Mouse (Mus musculus) lung, embryonic 16.5 days (tissue): ENCODE measurements at regions not wholly inside any gene's neighbourhood (a gene's known extent, or its start where the extent isn't known, plus 50 kb on each side); places are given as distances from the start of the nearest gene placed in this dataset.

Experiments
- ATAC-seq: fragments of 200-750 bp; cut with Nextera tagmentation; 2 replicates; pipeline ENCODE4 v1.8.0; 2017; ENCODE audit warnings: low read depth, mild to moderate bottlenecking, moderate library complexity
- H3K27ac ChIP-seq: fragments of 300-500 bp; sonication (generic); 2 replicates; pipeline ENCODE4 v1.5.1; 2014; ENCODE audit warnings: mild to moderate bottlenecking, control low read depth, low read length
- H3K27me3 ChIP-seq: fragments of 300-500 bp; sonication (generic); 2 replicates; pipeline ENCODE4 v1.6.1; 2014; ENCODE audit warnings: low read depth, low read length, mixed read lengths; ENCODE audit not compliant: control insufficient read depth, insufficient read depth
- H3K36me3 ChIP-seq: fragments of 300-500 bp; sonication (generic); 2 replicates; pipeline ENCODE4 v1.6.1; 2014; ENCODE audit warnings: low read length; ENCODE audit not compliant: control insufficient read depth, insufficient read depth
- H3K4me1 ChIP-seq: fragments of 300-500 bp; sonication (generic); replicated peaks from 2 replicates; pipeline ENCODE4 v1.6.1; 2014; ENCODE audit warnings: low read length, mixed read lengths; ENCODE audit not compliant: control insufficient read depth, insufficient read depth
- H3K4me2 ChIP-seq: fragments of 300-500 bp; sonication (generic); 2 replicates; pipeline ENCODE4 v1.6.1; 2014; ENCODE audit warnings: low read depth, low read length, control low read depth
- H3K4me3 ChIP-seq: fragments of 300-500 bp; sonication (generic); 2 replicates; pipeline ENCODE4 v1.5.1; 2014; ENCODE audit warnings: mild to moderate bottlenecking, low read length, control low read depth
- H3K9ac ChIP-seq: fragments of 300-500 bp; sonication (generic); 2 replicates; pipeline ENCODE4 v1.6.1; 2014; ENCODE audit warnings: low read length, control low read depth
- H3K9me3 ChIP-seq: fragments of 300-500 bp; sonication (generic); 2 replicates; pipeline ENCODE4 v1.6.1; 2016; ENCODE audit warnings: low read length; ENCODE audit not compliant: control insufficient read depth
- WGBS: fragments of 180-500 bp; shearing (Covaris S2); extraction: QIAGEN DNeasy Blood & Tissue Kit; methylation state at CpG from one replicate; pipeline ENCODE4 v1.1.7; 2014; 5-methylcytosine and 5-hydroxymethylcytosine counted together

DNA sequence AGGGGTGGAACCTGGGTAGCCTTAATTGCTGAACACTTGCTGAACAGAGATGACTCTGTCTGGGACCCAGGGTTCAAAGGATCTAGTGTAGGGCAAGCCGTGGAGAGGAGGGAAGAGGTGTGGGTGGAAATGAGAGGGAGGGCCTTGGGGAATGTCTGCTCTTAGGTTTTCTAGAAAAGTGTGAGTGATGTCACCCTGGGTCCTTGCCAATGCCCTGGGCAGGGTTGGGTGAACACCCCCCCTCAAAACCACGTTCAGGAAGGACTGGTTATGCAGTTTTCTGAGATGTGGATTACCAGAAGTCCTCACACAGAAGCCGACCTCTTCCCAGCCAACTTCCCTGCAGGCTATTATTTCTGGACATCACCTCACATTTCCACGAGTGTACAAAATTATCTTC is 252.4 kb upstream of the Habp2 start:
- Histone ChIP-seq H3K4me1 (peaks cover 5% of the 10 kb centered on the region; the same call in 1 of the 2 replicates), H3K36me3 (no peaks in the 10 kb centered on the region), H3K4me3 (no peak overlapping the region), H3K27ac (no peak overlapping the region), H3K9ac (no peak overlapping the region), H3K27me3 (no peaks in the 10 kb centered on the region), H3K4me2 (no peak overlapping the region), H3K9me3 (no peaks in the 10 kb centered on the region)
- no peak for ATAC-seq
- WGBS, result 47% methylated on average over 4 of the region's 4 CpGs

DNA sequence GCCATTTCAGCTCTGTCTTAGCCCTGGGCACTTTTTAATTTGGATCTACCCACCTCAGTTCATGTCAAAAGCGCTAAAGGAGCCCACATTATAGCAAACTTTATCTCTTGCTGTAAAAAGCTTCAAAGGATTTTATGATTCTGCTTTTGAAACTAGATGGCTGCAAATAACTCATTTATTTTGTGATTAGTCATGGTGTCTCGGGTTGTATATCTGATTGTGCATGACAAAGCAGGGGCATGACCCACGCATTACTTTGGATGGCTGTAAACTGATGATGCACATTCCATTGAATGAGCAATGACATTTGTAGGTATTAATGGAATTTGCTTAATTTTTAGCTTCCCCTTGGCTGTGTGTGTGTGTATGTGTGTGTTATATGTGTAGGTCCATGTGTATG is 249.4 kb upstream of the Habp2 start:
- Histone ChIP-seq H3K9me3 (no peaks in the 10 kb centered on the region), H3K27me3 (no peaks in the 10 kb centered on the region), H3K9ac (no peak overlapping the region), H3K36me3 (no peaks in the 10 kb centered on the region), H3K27ac (no peak overlapping the region), H3K4me1 (no peaks in the 10 kb centered on the region), H3K4me3 (no peak overlapping the region), H3K4me2 (no peak overlapping the region)
- 81% methylated on average over 3 of the region's 3 CpGs for WGBS
- no peak for ATAC-seq

DNA sequence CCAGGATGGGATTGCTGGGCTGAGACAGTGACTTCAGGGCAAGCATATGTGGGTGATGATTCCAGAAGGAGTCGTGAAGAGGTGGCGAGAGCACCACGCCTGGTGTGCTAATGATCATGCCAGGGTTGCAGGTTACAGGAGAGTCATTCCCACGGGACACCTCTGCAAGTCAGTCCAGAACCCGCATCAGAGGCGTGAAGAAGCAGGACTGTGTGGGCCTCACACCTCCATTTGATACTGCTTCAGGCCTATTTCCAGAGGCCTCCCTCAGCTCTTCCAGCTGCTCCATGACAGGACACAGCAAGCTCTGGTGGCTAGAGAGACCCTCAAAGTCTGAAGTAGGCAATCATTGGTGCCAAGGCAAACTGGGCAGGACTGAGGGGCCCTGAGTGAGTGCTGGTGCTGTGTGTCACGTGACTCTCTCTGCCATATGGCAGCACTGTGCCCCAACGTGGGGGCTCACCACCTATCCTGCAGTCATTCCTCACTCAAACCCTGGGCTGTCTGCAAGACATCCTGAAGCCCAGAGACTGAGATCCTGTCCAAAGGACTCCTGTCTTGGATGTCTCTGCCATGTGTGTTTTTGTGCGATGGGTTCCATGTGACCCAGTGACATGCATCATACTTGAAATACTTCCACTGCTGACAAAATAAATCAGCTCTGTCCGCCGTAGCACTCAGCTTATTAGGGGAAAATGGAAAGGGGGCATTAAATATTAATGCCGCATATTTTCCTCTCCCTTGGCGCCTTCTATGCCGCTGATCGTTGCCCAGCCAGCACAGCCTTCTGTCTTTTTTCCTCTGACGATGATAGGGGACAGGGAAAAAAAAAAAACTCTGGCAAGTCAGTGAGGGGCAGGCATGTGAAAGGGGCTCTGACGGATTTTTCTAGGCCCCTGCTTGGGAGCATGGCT is 247.6 kb upstream of the Habp2 start:
- Histone ChIP-seq H3K27ac (no peak overlapping the region), H3K27me3 (no peaks in the 10 kb centered on the region), H3K4me1 (no peaks in the 10 kb centered on the region), H3K9ac (no peak overlapping the region), H3K4me2 (no peak overlapping the region), H3K36me3 (no peaks in the 10 kb centered on the region), H3K4me3 (no peak overlapping the region), H3K9me3 (no peaks in the 10 kb centered on the region)
- 69% methylated on average over 17 of the region's 17 CpGs for WGBS
- no peak for ATAC-seq

DNA sequence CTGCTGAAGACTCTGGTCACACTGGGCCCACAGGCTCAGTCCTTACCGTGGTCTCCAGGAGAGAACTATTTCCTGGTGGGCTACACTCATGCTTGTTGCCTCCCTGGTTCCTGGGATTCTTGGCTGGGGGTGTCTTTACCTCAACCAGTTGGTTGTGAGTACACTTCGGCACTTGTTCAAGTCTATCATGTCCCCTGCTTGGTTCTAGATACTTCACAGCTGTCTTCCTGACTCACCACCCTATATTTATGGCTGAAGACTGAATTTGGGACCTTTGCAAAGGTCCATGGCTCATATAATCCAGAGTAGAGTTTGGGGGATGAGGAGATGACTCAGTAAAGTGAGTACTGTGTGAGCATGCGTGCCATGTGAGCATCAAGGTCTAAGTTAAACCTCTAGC is 245.0 kb upstream of the Habp2 start:
- WGBS, result 83% methylated on average over 3 of the region's 3 CpGs
- Histone ChIP-seq H3K4me3 (no peak overlapping the region), H3K27ac (no peak overlapping the region), H3K9me3 (no peaks in the 10 kb centered on the region), H3K9ac (no peak overlapping the region), H3K4me2 (no peak overlapping the region), H3K27me3 (no peaks in the 10 kb centered on the region), H3K4me1 (no peaks in the 10 kb centered on the region), H3K36me3 (no peaks in the 10 kb centered on the region)
- ATAC-seq, result no peak

DNA sequence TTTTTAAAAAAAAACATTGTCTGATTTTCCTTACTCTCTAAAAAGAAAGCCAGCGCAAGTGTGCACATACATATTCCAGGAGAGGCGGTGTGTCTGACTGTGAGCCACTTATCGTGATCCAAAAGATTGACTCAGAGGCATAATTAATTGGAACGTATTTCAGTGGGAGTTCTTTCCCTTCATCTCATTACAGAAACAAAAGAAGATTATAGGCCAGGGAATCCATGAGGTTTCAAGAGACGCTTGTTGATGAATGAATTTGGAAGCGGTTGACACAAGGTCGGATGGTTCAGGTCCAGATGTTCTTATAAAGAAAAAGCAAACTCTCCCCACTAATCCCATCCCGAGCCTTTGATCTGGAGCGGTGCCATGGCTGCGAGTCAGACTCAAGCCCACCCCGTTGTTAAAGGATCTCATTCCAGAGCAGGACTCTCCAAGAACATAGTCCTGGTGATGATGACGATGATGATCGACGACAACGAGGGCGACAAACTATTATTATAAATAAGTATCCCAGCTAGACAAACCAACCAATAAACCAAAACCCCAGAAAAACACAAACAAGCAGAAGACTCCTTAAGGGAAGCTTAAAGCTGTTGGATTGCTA is 240.1 kb upstream of the Habp2 start:
- WGBS, result 74% methylated on average over 16 of the region's 16 CpGs
- Histone ChIP-seq H3K9ac (no peak overlapping the region), H3K4me1 (no peaks in the 10 kb centered on the region), H3K9me3 (no peaks in the 10 kb centered on the region), H3K27ac (no peak overlapping the region), H3K4me2 (no peak overlapping the region), H3K4me3 (no peak overlapping the region), H3K27me3 (no peaks in the 10 kb centered on the region), H3K36me3 (no peaks in the 10 kb centered on the region)
- ATAC-seq, result no peak

DNA sequence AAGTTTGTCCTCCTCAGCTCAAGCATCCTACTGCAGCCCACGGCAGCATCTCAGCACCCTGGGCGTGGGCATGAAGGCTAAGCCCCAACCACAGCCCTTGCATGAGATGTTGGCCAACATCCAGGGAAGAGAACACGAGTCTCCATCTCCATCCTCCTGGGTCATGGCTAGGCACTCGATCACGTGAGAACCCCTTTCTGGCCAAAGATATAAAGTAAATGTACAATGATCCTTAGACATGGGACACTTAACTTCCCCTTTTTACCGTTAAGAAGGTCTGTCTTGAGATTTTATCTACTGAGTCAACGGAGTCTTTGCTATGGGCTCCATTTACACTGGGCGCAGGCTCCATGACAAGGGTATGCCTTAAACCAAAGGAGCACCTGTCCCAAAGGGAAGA is 232.8 kb upstream of the Habp2 start:
- Histone ChIP-seq H3K9me3 (no peaks in the 10 kb centered on the region), H3K4me1 (no peaks in the 10 kb centered on the region), H3K36me3 (no peaks in the 10 kb centered on the region), H3K27me3 (no peaks in the 10 kb centered on the region), H3K27ac (no peak overlapping the region), H3K4me2 (no peak overlapping the region), H3K4me3 (no peak overlapping the region), H3K9ac (no peak overlapping the region)
- WGBS, result 81% methylated on average over 8 of the region's 8 CpGs
- no peak for ATAC-seq

DNA sequence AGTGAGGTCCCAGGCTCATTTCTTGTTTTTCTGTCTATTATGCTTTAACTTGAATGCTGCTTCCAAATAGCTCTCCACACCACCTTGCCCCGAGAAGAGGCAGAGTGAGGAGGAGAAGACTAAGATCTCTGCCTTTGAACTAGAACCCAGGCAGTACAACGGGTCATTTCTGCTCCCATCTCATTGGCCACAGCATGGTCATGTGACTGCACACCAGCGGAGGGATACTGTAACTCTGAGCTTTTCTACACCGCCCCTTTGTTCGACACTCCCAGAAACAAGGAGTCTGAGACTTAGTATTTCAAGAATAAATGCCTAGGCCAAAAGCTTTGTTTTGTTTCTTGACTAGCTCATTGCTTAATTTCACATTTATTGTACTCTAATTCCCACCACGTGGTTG is 230.5 kb upstream of the Habp2 start:
- Histone ChIP-seq H3K36me3 (no peaks in the 10 kb centered on the region), H3K27ac (no peak overlapping the region), H3K27me3 (no peaks in the 10 kb centered on the region), H3K4me3 (no peak overlapping the region), H3K4me1 (no peaks in the 10 kb centered on the region), H3K9ac (no peak overlapping the region), H3K9me3 (no peaks in the 10 kb centered on the region), H3K4me2 (no peak overlapping the region)
- ATAC-seq, result no peak
- WGBS, result 77% methylated on average over 6 of the region's 6 CpGs

DNA sequence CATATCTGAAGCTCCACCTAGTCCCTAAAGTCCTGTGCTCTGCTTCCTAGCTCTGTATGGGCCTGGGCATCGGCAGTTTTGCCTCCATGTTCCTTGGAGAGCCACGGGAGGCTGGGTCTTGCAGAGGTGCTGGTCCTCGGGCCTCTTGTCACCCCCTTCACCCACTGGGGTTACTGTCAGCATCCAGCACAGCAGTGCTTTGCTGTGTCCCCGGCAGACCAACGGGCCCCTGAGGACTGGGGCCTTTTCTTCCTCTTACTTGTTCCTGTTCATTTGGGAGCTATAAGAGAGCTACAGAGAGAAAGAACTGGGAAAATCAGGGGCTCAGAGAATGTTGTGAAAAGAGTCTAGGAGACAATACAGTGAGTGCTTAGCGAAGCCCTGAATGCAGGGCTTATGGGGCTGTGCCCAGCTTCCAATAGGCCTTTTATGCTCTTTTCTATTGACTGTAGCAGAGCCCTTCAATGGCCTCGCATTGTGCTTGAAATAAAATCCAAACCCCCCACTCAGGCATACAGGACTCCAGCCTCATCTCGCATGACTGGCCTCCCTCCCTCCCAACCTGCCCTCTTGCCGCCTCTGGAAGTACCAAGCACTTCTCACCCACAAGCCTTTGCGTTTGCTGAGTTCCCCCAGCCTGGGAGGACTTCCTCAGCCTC is 224.9 kb upstream of the Habp2 start:
- 74% methylated on average over 10 of the region's 10 CpGs for WGBS
- no peak overlapping the region for H3K9ac ChIP-seq

DNA sequence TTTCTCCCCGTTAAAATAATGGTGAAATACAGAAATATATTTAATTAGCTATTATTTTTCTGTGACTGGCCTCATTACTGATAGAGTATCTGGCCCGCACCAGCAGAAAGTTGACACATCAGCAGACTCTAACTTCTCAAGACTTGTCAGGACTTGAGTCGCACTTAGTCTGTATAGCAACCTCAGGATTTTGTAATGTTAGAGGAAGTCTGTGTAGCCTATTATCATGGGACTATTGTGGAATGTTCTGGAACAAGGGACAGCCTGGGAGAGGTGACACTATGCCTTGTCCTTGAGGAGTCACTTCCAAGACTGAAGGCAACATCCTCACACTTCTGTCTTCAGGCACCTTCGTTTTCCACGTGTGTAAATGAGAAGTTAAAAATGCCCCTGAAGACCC is 223.8 kb upstream of the Habp2 start:
- Histone ChIP-seq H3K9me3 (no peaks in the 10 kb centered on the region), H3K36me3 (no peaks in the 10 kb centered on the region), H3K27me3 (no peaks in the 10 kb centered on the region), H3K4me2 (no peak overlapping the region), H3K27ac (no peak overlapping the region), H3K4me1 (no peaks in the 10 kb centered on the region), H3K9ac (no peak overlapping the region), H3K4me3 (no peak overlapping the region)
- no peak for ATAC-seq
- 64% methylated on average over 5 of the region's 5 CpGs for WGBS

More for the DNA sequence above, 224.9 kb upstream of the Habp2 start:
- Histone ChIP-seq H3K9me3 (no peaks in the 10 kb centered on the region), H3K4me1 (no peaks in the 10 kb centered on the region), H3K27ac (no peak overlapping the region), H3K4me2 (no peak overlapping the region), H3K36me3 (no peaks in the 10 kb centered on the region), H3K4me3 (no peak overlapping the region), H3K27me3 (no peaks in the 10 kb centered on the region)
- no peak for ATAC-seq
